Mouse (Mus musculus) heart, adult 2 months (tissue): ENCODE results near the gene Mpp4. TPM values are rescaled to one million over a fixed set of nuclear protein-coding genes. Genes with fewer than 3 reads are reported as not detected.

Source experiments
- DNase-seq, 2 experiments: peaks; one replicate each; pipeline ENCODE4 v3.0.0; 2021
- H3K27ac ChIP-seq: fragments of 200-600 bp; 2 replicates; pipeline ENCODE4 v1.8.1; 2022
- H3K27me3 ChIP-seq: fragments of 200-500 bp; 2 replicates; pipeline ENCODE4 v1.6.1; 2012; ENCODE audit warnings: mild to moderate bottlenecking, low read length, inconsistent platforms, mixed read lengths; ENCODE audit not compliant: control insufficient read depth, insufficient read depth
- H3K36me3 ChIP-seq: fragments of 200-500 bp; 2 replicates; pipeline ENCODE4 v1.6.1; 2012; ENCODE audit warnings: low read length, inconsistent platforms; ENCODE audit not compliant: control insufficient read depth, insufficient read depth
- H3K4me1 ChIP-seq: fragments of 200-500 bp; 2 replicates; pipeline ENCODE4 v1.6.1; 2011; ENCODE audit warnings: low read length; ENCODE audit not compliant: control insufficient read depth, insufficient read depth
- H3K4me3 ChIP-seq: fragments of 200-600 bp; 2 replicates; pipeline ENCODE4 v1.8.1; 2022
- H3K79me2 ChIP-seq: fragments of 200-500 bp; replicated peaks from 2 replicates; pipeline ENCODE4 v1.6.1; 2012; ENCODE audit warnings: mild to moderate bottlenecking, inconsistent platforms, low read length, moderate library complexity, mixed read lengths; ENCODE audit not compliant: control insufficient read depth, insufficient read depth
- H3K9ac ChIP-seq: fragments of 200-500 bp; 2 replicates; pipeline ENCODE4 v1.6.1; 2012; ENCODE audit warnings: low read depth, mild to moderate bottlenecking, control low read depth, inconsistent platforms, low read length, mixed read lengths
- CTCF ChIP-seq: fragments of 200-600 bp; IDR thresholded peaks from 2 replicates; pipeline ENCODE4 v1.8.1; 2022; ENCODE audit warnings: antibody characterized with exemption, mild to moderate bottlenecking, moderate library complexity
- EP300 ChIP-seq: fragments of 200-500 bp; IDR thresholded peaks from 2 replicates; pipeline ENCODE4 v1.6.1; 2011; ENCODE audit warnings: low read depth, low read length, control low read depth; ENCODE audit not compliant: insufficient read depth
- POLR2A ChIP-seq: fragments of 200-500 bp; IDR thresholded peaks from 2 replicates; pipeline ENCODE4 v1.6.1; 2011; ENCODE audit warnings: mild to moderate bottlenecking, low read depth, low read length, control low read depth; ENCODE audit not compliant: insufficient read depth
- WGBS: fragments of 180-500 bp; shearing (Covaris S2); methylation state at CpG from one replicate; pipeline ENCODE4 v1.1.7; 2018; 5-methylcytosine and 5-hydroxymethylcytosine counted together
- intact Hi-C: fragments of 180-260 bp; cut with DNase I; formaldehyde crosslinking; loops from one replicate; pipeline ENCODE4 v1.15.1; 2025
- polyA plus RNA-seq: library from polyadenylated mRNA; depleted of rRNA; stranded (reverse); fragments of >200 nt; gene quantifications from 2 replicates; pipeline ENCODE4 v1.2.3, GENCODE M21; 2012
- total RNA-seq, 2 experiments: library from RNA; stranded (reverse); gene quantifications; 2 replicates each; pipeline ENCODE4 v1.2.3; 2021

The Mpp4 gene
- total and polyA plus RNA-seq, 3 experiments, result 0.45 TPM; not detected in 2

GRCm38 (mm10) chr1:59152346-59152745, 10.8 kb downstream of the Mpp4 start:
- no peak for DNase-seq
- intact Hi-C loops, result no loop called here
- H3K4me3 ChIP-seq, result no peak overlapping the region
- no peaks in the 10 kb centered on the region for H3K79me2 ChIP-seq
- 76% methylated on average over 4 of the region's 4 CpGs for WGBS
- H3K27ac ChIP-seq, result no peak overlapping the region
- H3K36me3 ChIP-seq, result no peaks in the 10 kb centered on the region
- H3K9ac ChIP-seq, result no peak overlapping the region
- H3K27me3 ChIP-seq, result no peaks in the 10 kb centered on the region
- TF ChIP-seq EP300, result no peak
- TF ChIP-seq CTCF, result no peak
- TF ChIP-seq POLR2A, result no peak
- no peaks in the 10 kb centered on the region for H3K4me1 ChIP-seq

- intact Hi-C loops, result no loop called here
- WGBS, result 74% methylated on average over 5 of the region's 5 CpGs
Observed at GRCm38 (mm10) chr1:59150542-59150941, 12.6 kb downstream of the Mpp4 start.

GRCm38 (mm10) chr1:59144543-59144942, 18.6 kb downstream of the Mpp4 start:
- Histone ChIP-seq H3K4me3 (no peak overlapping the region), H3K79me2 (no peaks in the 10 kb centered on the region), H3K36me3 (no peaks in the 10 kb centered on the region), H3K27me3 (no peaks in the 10 kb centered on the region), H3K4me1 (no peaks in the 10 kb centered on the region), H3K27ac (no peak overlapping the region), H3K9ac (no peak overlapping the region)
- DNase-seq, result peak; percentile 12 to 25
- WGBS, result 72% methylated on average over 10 of the region's 10 CpGs
- intact Hi-C loops, result loop anchor here (1.0 to 5.0 kb wide), 4 partner anchors 76 to 372 kb away; no protein-coding TSS in a partner anchor
- TF ChIP-seq EP300, result no peak
- TF ChIP-seq CTCF, result peak; percentile 56
- no peak for TF ChIP-seq POLR2A

More at GRCm38 (mm10) chr1:59150542-59150941, 12.6 kb downstream of the Mpp4 start:
- no peaks in the 10 kb centered on the region for H3K36me3 ChIP-seq
- no peak for TF ChIP-seq EP300
- no peak for TF ChIP-seq POLR2A
- TF ChIP-seq CTCF, result no peak
- H3K4me3 ChIP-seq, result no peak overlapping the region
- H3K4me1 ChIP-seq, result no peaks in the 10 kb centered on the region
- H3K9ac ChIP-seq, result no peak overlapping the region
- H3K79me2 ChIP-seq, result no peaks in the 10 kb centered on the region
- no peaks in the 10 kb centered on the region for H3K27me3 ChIP-seq
- no peak overlapping the region for H3K27ac ChIP-seq
- no peak for DNase-seq

GRCm38 (mm10) chr1:59142809-59143208, 20.4 kb downstream of the Mpp4 start:
- Histone ChIP-seq H3K36me3 (no peaks in the 10 kb centered on the region), H3K9ac (no peak overlapping the region), H3K4me1 (no peaks in the 10 kb centered on the region), H3K79me2 (no peaks in the 10 kb centered on the region), H3K27me3 (no peaks in the 10 kb centered on the region), H3K27ac (no peak overlapping the region), H3K4me3 (no peak overlapping the region)
- intact Hi-C loops, result loop anchor here (5.0 kb wide), 2 partner anchors 131 to 371 kb away; no protein-coding TSS in a partner anchor
- DNase-seq, result peak; percentile 40 to 65
- TF ChIP-seq CTCF (peak; percentile 86), EP300 (no peak)

- H3K79me2 ChIP-seq, result no peaks in the 10 kb centered on the region
- no peak overlapping the region for H3K9ac ChIP-seq
- no peak for TF ChIP-seq POLR2A
- TF ChIP-seq EP300, result no peak
- TF ChIP-seq CTCF, result no peak
- 37% methylated on average over 5 of the region's 5 CpGs for WGBS
- H3K4me3 ChIP-seq, result no peak overlapping the region
- intact Hi-C loops, result no loop called here
- no peak overlapping the region for H3K27ac ChIP-seq
- DNase-seq, result peak in 1 of 2 experiments; percentile 15
- no peaks in the 10 kb centered on the region; the same call in 1 of the 2 replicates for H3K27me3 ChIP-seq
- no peaks in the 10 kb centered on the region for H3K36me3 ChIP-seq
- H3K4me1 ChIP-seq, result peaks cover 4% of the 10 kb centered on the region; the same call in 1 of the 2 replicates
Observed at GRCm38 (mm10) chr1:59134419-59134818, 28.8 kb downstream of the Mpp4 start.

GRCm38 (mm10) chr1:59128879-59129278, 34.3 kb downstream of the Mpp4 start:
- H3K27ac ChIP-seq, result no peak overlapping the region
- H3K4me3 ChIP-seq, result no peak overlapping the region
- no peaks in the 10 kb centered on the region for H3K36me3 ChIP-seq
- no peaks in the 10 kb centered on the region for H3K79me2 ChIP-seq
- H3K27me3 ChIP-seq, result peaks cover 2% of the 10 kb centered on the region; the same call in 1 of the 2 replicates
- TF ChIP-seq CTCF (no peak), POLR2A (no peak), EP300 (no peak)
- no peak overlapping the region for H3K9ac ChIP-seq
- intact Hi-C loops, result no loop called here
- H3K4me1 ChIP-seq, result no peaks in the 10 kb centered on the region
- WGBS, result 68% methylated on average over 7 of the region's 7 CpGs
- DNase-seq, result no peak
